Mouse (Mus musculus) thymus, adult 2 months (tissue): ENCODE data around the gene Phf20.

Experiments
- CTCF ChIP-seq: fragments of 200-500 bp; IDR thresholded peaks from 2 replicates; pipeline ENCODE4 v1.5.1; 2012; ENCODE audit warnings: mild to moderate bottlenecking, control low read depth, low read length, moderate library complexity, borderline replicate concordance; ENCODE audit not compliant: control insufficient read depth, poor library complexity, insufficient read depth; ENCODE audit errors: extremely low read depth
- POLR2A ChIP-seq: fragments of 200-500 bp; IDR thresholded peaks from 2 replicates; pipeline ENCODE4 v1.6.1; 2012; ENCODE audit warnings: mild to moderate bottlenecking, low read length, control low read depth, moderate library complexity; ENCODE audit not compliant: control insufficient read depth, poor library complexity, insufficient read depth; ENCODE audit errors: extremely low read depth

DNA sequence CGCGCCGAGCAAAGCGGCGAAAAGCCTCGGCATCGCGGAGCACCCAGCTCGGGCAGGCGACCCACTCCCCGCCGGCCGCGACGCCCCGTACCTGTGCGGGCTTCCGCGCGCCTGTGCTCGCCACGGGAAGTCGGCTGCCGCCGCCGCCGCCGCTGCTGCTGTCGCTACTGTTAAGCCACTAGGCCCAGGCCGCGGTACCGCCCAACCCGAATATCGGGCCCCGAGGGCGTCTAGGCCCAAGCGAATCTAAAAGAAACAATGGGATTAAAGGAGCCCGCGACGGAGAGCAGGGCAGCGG, 16.5 kb upstream of the Phf20 start:
- TF ChIP-seq CTCF (no peak), POLR2A (no peak)
